Mouse (Mus musculus) stomach, postnatal 0 days (tissue): Measurements from ENCODE around the gene Sat2.

Experiments used
- CTCF ChIP-seq: IDR thresholded peaks from 2 replicates; pipeline ENCODE4 v1.5.1; 2016; ENCODE audit warnings: antibody characterized with exemption, low read depth, mild to moderate bottlenecking, moderate library complexity
- EP300 ChIP-seq: optimal IDR thresholded peaks from 2 replicates; pipeline ENCODE3; 2016; ENCODE audit warnings: antibody characterized with exemption

DNA sequence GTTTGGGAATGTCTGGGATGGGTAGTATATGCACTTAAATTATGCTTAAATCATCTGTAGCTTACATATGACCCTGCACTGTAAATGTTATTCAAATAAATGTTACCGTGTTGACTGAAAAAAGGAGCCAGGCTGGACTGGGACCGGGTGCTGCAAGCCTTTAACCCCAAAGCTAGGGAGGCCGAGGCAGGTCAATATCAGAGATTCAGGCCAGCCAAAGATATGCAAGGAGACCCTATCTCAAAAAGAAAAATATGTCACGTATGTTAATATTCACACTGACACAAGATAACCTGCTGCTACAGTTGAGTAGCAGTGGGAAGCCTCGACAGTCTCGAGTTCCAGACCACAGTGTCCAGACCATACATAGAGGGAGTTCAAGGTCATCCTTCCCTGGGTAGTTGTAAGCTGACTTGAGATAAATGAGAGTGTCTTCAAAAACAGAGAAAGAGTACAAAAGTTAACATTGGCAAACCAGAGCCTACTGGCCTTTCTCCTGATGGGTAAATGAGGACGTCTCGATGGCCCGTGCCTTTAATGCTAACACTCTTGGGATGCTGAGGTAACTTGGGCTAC lies 39.5 kb upstream of the Sat2 start:
- no peak for TF ChIP-seq CTCF
- TF ChIP-seq EP300, result no peak
